Mouse (Mus musculus) kidney, embryonic 14.5 days (tissue): ENCODE results near the gene Usp37. TPM values are rescaled to one million over a fixed set of nuclear protein-coding genes. Genes with fewer than 3 reads are reported as not detected.

Experiments
- ATAC-seq: fragments of 200-750 bp; cut with Nextera tagmentation; 2 replicates; pipeline ENCODE4 v1.8.0; 2017; ENCODE audit warnings: moderate number of reproducible peaks, mild to moderate bottlenecking, moderate TSS enrichment, moderate library complexity; ENCODE audit not compliant: low FRiP score, low TSS enrichment
- H3K27ac ChIP-seq: fragments of 300-500 bp; sonication (generic); 2 replicates; pipeline ENCODE4 v1.5.1; 2014; ENCODE audit warnings: low read depth, mild to moderate bottlenecking, low read length, moderate library complexity, mixed read lengths
- H3K27me3 ChIP-seq: fragments of 300-500 bp; sonication (generic); 2 replicates; pipeline ENCODE4 v1.6.1; 2014; ENCODE audit warnings: mild to moderate bottlenecking, low read length; ENCODE audit not compliant: control insufficient read depth, insufficient read depth
- H3K36me3 ChIP-seq: fragments of 300-500 bp; sonication (generic); 2 replicates; pipeline ENCODE4 v1.6.1; 2014; ENCODE audit warnings: low read length, mixed read lengths; ENCODE audit not compliant: control insufficient read depth, insufficient read depth
- H3K4me1 ChIP-seq: fragments of 300-500 bp; sonication (generic); 2 replicates; pipeline ENCODE4 v1.6.1; 2014; ENCODE audit warnings: low read length, mixed read lengths; ENCODE audit not compliant: control insufficient read depth, insufficient read depth
- H3K4me2 ChIP-seq: fragments of 300-500 bp; sonication (generic); replicated peaks from 2 replicates; pipeline ENCODE4 v1.6.1; 2014; ENCODE audit warnings: low read depth, mild to moderate bottlenecking, low read length
- H3K4me3 ChIP-seq: fragments of 300-500 bp; sonication (generic); 2 replicates; pipeline ENCODE4 v1.5.1; 2014; ENCODE audit warnings: mild to moderate bottlenecking, low read length
- H3K9ac ChIP-seq: fragments of 300-500 bp; sonication (generic); 2 replicates; pipeline ENCODE4 v1.6.1; 2014; ENCODE audit warnings: low read depth, mild to moderate bottlenecking, low read length, moderate library complexity
- H3K9me3 ChIP-seq: fragments of 300-500 bp; sonication (generic); 2 replicates; pipeline ENCODE4 v1.6.1; 2016; ENCODE audit warnings: low read length; ENCODE audit not compliant: control insufficient read depth
- WGBS: fragments of 180-500 bp; shearing (Covaris S2); extraction: QIAGEN DNeasy Blood & Tissue Kit; methylation state at CpG from one replicate; pipeline ENCODE4 v1.1.7; 2014; 5-methylcytosine and 5-hydroxymethylcytosine counted together
- polyA plus RNA-seq: library from polyadenylated mRNA; unstranded; fragments of >200 nt; fragmentation: Nextera tagmentation; extraction: Ambion mirVana; gene quantifications from 2 replicates; pipeline ENCODE4 v1.2.1, GENCODE M21; 2014

Gene Usp37
- polyA plus RNA-seq, result 31.9 and 43.9 TPM in 2 replicates

GRCm38 (mm10) chr1:74544184-74544583 lies at the start of gene Usp37:
Gene Usp37, minus strand, starts transcription at chr1:74544284.
- 82% methylated on average over 4 of the region's 4 CpGs for WGBS
- Histone ChIP-seq H3K9ac (no peak within 1 kb of the TSS), H3K4me2 (peak within 1 kb of the TSS; percentile 36; the same call in 1 of the 2 replicates), H3K27me3 (no peaks in the 10 kb centered on the region), H3K4me1 (peaks cover 9% of the 10 kb centered on the region; the same call in 1 of the 2 replicates), H3K27ac (no peak within 1 kb of the TSS), H3K9me3 (no peaks in the 10 kb centered on the region), H3K4me3 (no peak within 1 kb of the TSS), H3K36me3 (no peaks in the 10 kb centered on the region)
- ATAC-seq, result no peak

DNA sequence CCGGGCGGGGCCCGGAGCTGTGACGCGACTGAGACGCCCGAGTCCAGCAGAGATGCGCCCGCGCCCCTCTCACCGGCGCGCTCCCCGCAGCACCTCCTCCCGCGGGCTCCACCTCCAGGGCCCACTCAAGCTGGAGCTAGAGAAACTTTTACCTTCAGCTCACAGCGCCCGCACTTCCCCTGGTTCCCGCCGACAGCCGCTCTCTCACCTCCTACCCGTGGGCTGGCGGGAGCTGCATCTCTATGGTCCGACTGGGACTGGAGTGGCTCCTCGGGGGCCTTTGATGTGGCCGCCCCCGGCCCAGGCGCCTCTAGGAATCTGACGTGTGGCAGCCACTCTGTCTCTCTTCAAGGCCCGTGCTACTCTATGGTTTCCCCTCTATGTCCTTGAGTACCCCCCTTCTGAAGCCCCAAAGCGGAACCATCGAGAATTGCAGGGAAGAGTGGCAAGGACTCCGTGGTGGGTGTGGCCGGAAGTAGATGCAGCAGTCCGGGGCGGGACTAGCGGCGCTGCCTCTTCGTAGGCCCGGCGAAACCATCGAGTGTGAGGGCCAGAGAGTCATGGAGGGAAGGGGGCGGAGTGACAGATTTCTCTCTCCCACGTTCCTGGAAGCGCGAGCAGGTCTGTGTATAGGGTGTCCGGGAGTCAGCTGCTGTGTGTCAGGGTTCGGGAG lies 43.8 kb upstream of the Usp37 start, which contains the start of the genes Zfp142 and Bcs1l:
Gene Zfp142 (minus strand): TSS at position 474 of the 673 bp plus-strand sequence.
Gene Bcs1l (plus strand): TSS at position 517 of the 673 bp plus-strand sequence.
- peak; percentile 99 for ATAC-seq
- Histone ChIP-seq H3K9me3 (no peaks in the 10 kb centered on the region), H3K4me3 (peak within 1 kb of the TSS; percentile 73), H3K27me3 (no peaks in the 10 kb centered on the region), H3K9ac (peak within 1 kb of the TSS; percentile 85), H3K4me1 (peaks cover 23% of the 10 kb centered on the region), H3K36me3 (peaks cover 34% of the 10 kb centered on the region), H3K27ac (peak within 1 kb of the TSS; percentile 86; the same call in 1 of the 2 replicates), H3K4me2 (peak within 1 kb of the TSS; percentile 86)
- WGBS, result under 1% methylated on average over 48 of the region's 48 CpGs

DNA sequence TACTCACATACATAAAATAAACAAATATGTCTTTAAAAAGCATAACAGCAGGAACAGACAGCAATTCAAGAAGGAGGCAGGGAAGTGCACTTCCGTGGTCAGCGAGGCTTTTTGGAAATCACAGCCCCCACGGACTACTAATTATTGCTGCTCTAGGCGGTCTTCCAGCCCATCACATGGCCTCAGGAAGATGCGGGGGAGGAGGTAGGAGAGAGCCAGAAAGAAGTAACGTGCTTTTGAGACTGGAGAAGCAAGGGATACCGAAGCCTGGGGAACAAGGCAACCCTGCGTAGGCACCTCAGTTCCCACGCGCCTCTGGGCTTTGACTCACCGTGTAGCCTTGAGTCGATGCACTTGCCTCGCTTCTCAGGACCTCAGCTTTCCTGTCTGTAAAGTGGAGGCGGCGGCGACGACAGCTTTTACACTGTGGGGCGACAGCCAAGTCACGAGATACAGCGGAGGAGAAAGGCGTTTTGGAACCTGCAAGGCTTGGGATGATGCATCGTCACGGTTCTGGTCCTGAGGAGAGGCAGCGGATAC lies 43.2 kb upstream of the Usp37 start:
- peak overlapping the region; percentile 86 for H3K4me2 ChIP-seq
- H3K9ac ChIP-seq, result peak overlapping the region; percentile 85

DNA sequence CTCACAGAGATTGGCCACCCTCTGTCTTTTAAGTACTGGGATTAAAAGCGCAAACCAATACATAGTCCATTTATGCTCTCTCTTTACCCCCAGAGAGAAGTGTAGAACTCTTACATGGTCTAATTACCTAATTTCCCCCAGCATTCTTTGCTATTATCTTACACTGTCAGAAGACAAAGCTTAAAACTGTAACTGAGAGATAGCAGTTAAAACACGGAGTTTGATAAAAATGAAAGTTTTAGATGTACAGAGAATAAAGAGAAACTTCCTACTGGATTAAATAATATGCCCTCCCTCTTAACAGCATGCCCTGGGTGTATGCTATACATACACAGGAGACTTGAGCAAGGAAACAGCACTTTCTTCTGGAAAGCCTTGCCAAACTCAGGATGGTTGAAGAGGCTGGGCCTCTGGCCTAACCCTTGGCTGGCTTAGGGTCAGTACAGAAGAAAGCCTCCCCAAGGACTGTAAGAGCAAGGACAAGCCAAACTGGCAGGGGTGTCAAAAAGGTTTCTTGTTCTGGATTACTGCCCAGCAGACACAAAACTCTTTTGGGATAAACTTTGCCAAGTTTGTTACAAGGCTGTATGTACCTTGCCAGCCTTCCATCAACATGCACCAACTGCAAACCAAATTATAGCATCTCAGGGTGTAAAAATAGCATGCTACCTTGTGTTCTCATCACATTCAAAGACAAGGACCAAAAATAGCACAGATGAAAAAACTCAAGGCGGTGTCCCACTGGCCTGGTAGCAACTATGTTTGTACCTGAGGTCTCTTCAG lies 40.7 kb upstream of the Usp37 start:
- no peak overlapping the region for H3K4me3 ChIP-seq
- H3K4me2 ChIP-seq, result no peak overlapping the region
- WGBS, result 96% methylated on average over 3 of the region's 3 CpGs
- H3K4me1 ChIP-seq, result peaks cover 23% of the 10 kb centered on the region
- no peak for ATAC-seq
- H3K9ac ChIP-seq, result no peak overlapping the region
- H3K36me3 ChIP-seq, result peaks cover 24% of the 10 kb centered on the region
- no peaks in the 10 kb centered on the region for H3K9me3 ChIP-seq
- no peak overlapping the region for H3K27ac ChIP-seq
- H3K27me3 ChIP-seq, result no peaks in the 10 kb centered on the region

More for the DNA sequence above, 43.2 kb upstream of the Usp37 start:
- Histone ChIP-seq H3K4me3 (peak overlapping the region; percentile 73), H3K4me1 (peaks cover 23% of the 10 kb centered on the region), H3K9me3 (no peaks in the 10 kb centered on the region), H3K36me3 (peaks cover 37% of the 10 kb centered on the region), H3K27me3 (no peaks in the 10 kb centered on the region), H3K27ac (peak overlapping the region; percentile 86; the same call in 1 of the 2 replicates)
- 0% methylated on average over 24 of the region's 24 CpGs for WGBS
- ATAC-seq, result peak; percentile 2; the same call in 1 of the 2 replicates

GRCm38 (mm10) chr1:74582621-74583020 lies 38.5 kb upstream of the Usp37 start:
- WGBS, result 78% methylated on average over 3 of the region's 3 CpGs
- peaks cover 44% of the 10 kb centered on the region for H3K36me3 ChIP-seq

DNA sequence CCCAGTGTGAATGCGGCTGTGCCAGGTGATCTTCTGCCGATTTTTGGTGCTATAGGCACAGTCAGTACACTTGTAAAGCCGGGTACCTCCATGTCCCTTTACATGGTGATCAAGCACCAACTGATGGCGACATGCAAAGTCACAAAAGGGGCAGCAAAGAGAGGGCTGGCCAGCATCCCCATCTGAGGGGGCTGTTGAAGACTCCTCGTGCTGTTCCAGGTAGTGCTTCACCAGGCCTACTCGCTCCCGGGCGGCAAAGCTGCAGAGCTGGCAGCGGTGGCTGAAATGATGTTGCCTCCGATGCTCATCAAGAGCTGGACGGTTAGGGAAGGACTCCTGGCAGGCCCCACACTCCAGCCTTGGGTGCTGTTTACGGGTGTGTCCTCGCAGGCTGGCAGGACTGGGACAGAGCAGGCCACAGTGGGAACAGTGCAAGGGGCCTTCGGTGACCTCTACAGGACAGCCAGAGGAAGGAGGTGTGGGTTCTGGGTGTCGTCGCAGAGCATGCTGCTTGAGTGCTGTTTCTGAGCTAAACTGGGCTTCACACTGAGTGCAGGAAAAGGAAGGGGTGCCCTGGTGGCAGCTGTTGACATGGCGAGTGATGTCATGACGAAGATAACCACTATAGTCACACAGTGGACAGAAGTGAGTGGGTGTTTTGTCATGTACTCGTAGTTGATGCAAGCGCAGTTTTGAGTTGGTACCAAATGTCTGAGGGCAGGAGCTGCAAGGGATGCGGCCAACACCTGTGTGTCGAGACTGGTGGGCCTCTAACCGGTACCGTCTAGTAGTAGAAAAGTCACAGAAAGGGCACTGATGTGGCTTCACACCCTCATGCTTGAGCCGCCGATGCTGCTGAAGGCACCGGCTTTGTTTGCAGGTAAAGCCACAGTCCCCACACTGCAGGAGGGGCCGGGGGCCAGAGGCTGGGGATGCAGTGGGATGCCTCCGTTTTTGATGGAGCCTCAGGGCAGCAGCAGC lies 25.9 kb upstream of the Usp37 start:
- Histone ChIP-seq H3K9ac (no peak overlapping the region), H3K27ac (no peak overlapping the region), H3K9me3 (no peaks in the 10 kb centered on the region), H3K4me3 (no peak overlapping the region), H3K36me3 (peaks cover 94% of the 10 kb centered on the region), H3K27me3 (no peaks in the 10 kb centered on the region), H3K4me2 (no peak overlapping the region), H3K4me1 (no peaks in the 10 kb centered on the region)
- no peak for ATAC-seq
- 93% methylated on average over 29 of the region's 29 CpGs for WGBS

More at GRCm38 (mm10) chr1:74582621-74583020, 38.5 kb upstream of the Usp37 start:
- no peak for ATAC-seq
- Histone ChIP-seq H3K27me3 (no peaks in the 10 kb centered on the region), H3K9ac (no peak overlapping the region), H3K4me3 (no peak overlapping the region), H3K4me1 (peaks cover 14% of the 10 kb centered on the region), H3K4me2 (no peak overlapping the region), H3K27ac (no peak overlapping the region), H3K9me3 (no peaks in the 10 kb centered on the region)

DNA sequence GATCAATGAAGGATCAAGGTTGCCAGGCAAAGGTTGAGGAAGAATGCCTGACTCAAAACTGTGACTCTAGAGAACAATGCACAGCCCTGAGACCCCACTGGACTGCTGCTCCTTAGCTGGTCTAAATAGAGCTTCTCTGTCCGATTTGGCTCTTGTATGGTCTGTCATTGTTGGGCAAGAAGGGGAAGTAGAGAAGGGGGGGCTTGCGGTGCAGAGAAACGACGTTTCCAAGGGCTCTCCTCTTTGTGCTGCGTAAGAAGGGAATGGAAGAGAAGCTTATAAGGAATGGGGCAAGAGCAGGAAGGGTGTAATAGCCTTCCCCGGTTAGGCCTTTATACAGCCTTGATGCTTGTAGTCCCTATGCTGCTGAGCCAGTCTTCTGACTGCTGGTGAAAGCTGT lies 21.8 kb upstream of the Usp37 start:
- no peak overlapping the region for H3K9ac ChIP-seq
- H3K4me3 ChIP-seq, result no peak overlapping the region
- ATAC-seq, result no peak
- H3K36me3 ChIP-seq, result peaks cover 62% of the 10 kb centered on the region
- whole genome bisulfite sequencing, result 97% methylated on average over 6 of the region's 6 CpGs
- H3K4me1 ChIP-seq, result no peaks in the 10 kb centered on the region
- no peak overlapping the region for H3K27ac ChIP-seq
- H3K4me2 ChIP-seq, result no peak overlapping the region
- H3K27me3 ChIP-seq, result no peaks in the 10 kb centered on the region
- H3K9me3 ChIP-seq, result no peaks in the 10 kb centered on the region

DNA sequence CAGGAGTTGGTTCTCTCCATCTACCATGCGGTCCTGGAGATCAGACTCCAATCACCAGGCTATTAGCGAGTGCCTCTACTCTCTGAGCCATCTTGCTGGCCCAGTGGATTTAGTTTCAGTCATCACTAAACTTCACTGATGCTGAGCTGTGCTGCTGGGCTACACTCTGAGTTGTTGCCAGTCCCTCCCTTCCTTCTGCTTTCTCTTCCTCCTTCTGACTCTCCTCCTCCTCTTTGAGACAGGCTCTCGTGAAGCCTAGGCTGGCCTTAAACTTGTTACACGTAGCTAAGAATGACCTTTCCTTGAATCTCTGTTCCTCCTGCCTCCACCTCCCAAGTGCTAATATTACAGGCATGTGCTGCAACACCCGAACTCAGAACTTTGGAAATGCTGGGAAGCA lies 15.0 kb upstream of the Usp37 start:
- Histone ChIP-seq H3K27me3 (no peaks in the 10 kb centered on the region), H3K4me2 (no peak overlapping the region), H3K4me3 (no peak overlapping the region), H3K27ac (no peak overlapping the region), H3K9me3 (no peaks in the 10 kb centered on the region), H3K9ac (no peak overlapping the region), H3K36me3 (no peaks in the 10 kb centered on the region), H3K4me1 (no peaks in the 10 kb centered on the region)
- no peak for ATAC-seq
- WGBS, result 80% methylated on average over 5 of the region's 5 CpGs
